Mouse (Mus musculus): ENCODE results near the gene Chst13. TPM values are rescaled to one million over a fixed set of nuclear protein-coding genes. Genes with fewer than 3 reads are reported as not detected.

The Chst13 gene
- polyA plus RNA-seq, 1 experiment from 2014 or later = 0.10 TPM

DNA sequence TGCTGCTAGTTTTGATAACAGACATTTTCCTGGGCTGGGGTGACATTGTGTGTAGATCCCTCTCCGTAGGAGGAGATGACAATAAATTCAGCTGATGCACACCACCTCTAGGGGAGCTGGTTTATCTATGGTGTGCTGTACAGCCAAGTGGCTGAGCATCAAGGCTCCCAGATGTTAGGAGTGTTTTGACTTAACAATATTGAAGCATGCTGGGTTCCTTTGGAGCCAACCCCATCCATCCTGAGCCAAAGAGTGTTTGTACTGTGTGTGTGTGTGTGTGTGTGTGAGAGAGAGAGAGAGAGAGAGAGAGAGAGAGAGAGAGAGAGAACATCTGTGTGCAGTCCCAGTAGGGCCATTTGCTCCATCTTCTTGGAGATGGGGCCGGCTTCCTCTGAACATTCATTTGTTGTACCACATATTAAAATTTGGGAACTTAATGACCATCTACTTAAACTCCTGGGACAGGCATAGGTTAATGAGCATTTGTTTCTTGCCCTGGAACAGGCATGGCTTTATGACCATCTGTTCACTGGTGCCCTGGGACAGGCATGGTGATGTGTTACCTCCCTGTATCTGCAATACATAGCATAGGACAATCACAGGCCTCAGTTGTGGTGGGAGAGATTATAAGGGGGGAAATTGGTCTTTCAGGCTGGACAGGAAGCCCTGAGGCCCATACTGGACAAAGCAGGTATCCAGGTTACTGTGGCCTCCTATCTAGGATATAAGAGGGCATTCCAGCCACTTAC, 7.3 kb downstream of the Chst13 start:
- H3K36me3 ChIP-seq (ENCODE audit: insufficient read depth, low read length) = no peaks in the 10 kb centered on the region
- no peak overlapping the region for H3K9ac ChIP-seq (replicated peaks; ENCODE audit: low read depth)
- no peaks in the 10 kb centered on the region for H3K4me1 ChIP-seq (ENCODE audit: insufficient read depth, low read depth, low read length)
- no peak for TF ChIP-seq EP300 (IDR thresholded peaks at IDR 0.05)
- no peak for TF ChIP-seq CTCF (IDR thresholded peaks at IDR 0.05)
- H3K4me3 ChIP-seq (ENCODE audit: low read depth, low read length) = no peak overlapping the region
- no peak overlapping the region for H3K4me2 ChIP-seq (replicated peaks; ENCODE audit: low read depth, low read length)
- whole genome bisulfite sequencing = 67% methylated on average over 2 of the region's 2 CpGs
- DNase-seq (ENCODE audit: low spot score) (no peak), ATAC-seq (no peak)
- H3K27me3 ChIP-seq (replicated peaks; ENCODE audit: insufficient read depth, low read length) = no peaks in the 10 kb centered on the region
- H3K9me3 ChIP-seq (ENCODE audit: low read length) = no peaks in the 10 kb centered on the region
- no peak overlapping the region for H3K27ac ChIP-seq (ENCODE audit: low read length)

DNA sequence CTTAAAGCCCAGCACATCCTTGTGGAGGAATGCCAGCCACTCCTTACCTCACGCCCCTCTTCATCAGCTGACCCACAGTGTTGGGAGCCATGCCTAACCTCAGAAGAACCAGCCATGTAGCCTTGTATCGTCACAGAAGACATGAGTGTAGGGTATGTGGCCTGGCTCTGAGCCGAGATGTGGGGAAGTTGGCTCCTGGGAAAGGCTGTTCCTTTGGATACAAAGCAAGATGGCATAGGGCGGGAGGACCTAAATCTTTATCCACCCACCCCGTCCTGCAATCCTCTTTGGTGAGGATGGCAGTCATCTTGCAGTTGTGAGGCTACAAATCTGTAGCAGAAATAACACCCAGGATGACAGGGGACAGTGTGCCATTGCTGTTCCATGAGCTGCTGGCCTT, 9.0 kb downstream of the Chst13 start:
- DNase-seq (ENCODE audit: low spot score) (no peak), ATAC-seq (no peak)
- H3K27ac ChIP-seq (ENCODE audit: low read length) = no peak overlapping the region
- H3K27me3 ChIP-seq (replicated peaks; ENCODE audit: insufficient read depth, low read length) = no peaks in the 10 kb centered on the region
- H3K36me3 ChIP-seq (ENCODE audit: insufficient read depth, low read length) = no peaks in the 10 kb centered on the region
- no peaks in the 10 kb centered on the region for H3K4me1 ChIP-seq (ENCODE audit: insufficient read depth, low read depth, low read length)
- no peak overlapping the region for H3K9ac ChIP-seq (replicated peaks; ENCODE audit: low read depth)
- no peak for TF ChIP-seq EP300 (IDR thresholded peaks at IDR 0.05)
- H3K9me3 ChIP-seq (ENCODE audit: low read length) = no peaks in the 10 kb centered on the region
- 70% methylated on average over 5 of the region's 5 CpGs for whole genome bisulfite sequencing
- no peak overlapping the region for H3K4me3 ChIP-seq (ENCODE audit: low read depth, low read length)
- H3K4me2 ChIP-seq (replicated peaks; ENCODE audit: low read depth, low read length) = no peak overlapping the region

- Histone ChIP-seq H3K4me2 (replicated peaks; ENCODE audit: low read depth, low read length) (no peak overlapping the region), H3K27ac (ENCODE audit: low read length) (no peak overlapping the region), H3K9me3 (ENCODE audit: low read length) (no peaks in the 10 kb centered on the region), H3K9ac (replicated peaks; ENCODE audit: low read depth) (no peak overlapping the region), H3K4me3 (ENCODE audit: low read depth, low read length) (no peak overlapping the region), H3K27me3 (replicated peaks; ENCODE audit: insufficient read depth, low read length) (no peaks in the 10 kb centered on the region), H3K36me3 (ENCODE audit: insufficient read depth, low read length) (no peaks in the 10 kb centered on the region), H3K4me1 (ENCODE audit: insufficient read depth, low read depth, low read length) (no peaks in the 10 kb centered on the region)
- WGBS = 81% methylated on average over 87 of the region's 87 CpGs
- DNase-seq (ENCODE audit: low spot score) (no peak), ATAC-seq (no peak)
- TF ChIP-seq CTCF (IDR thresholded peaks at IDR 0.05) (no peak), EP300 (IDR thresholded peaks at IDR 0.05) (no peak)
Observed at GRCm38 (mm10) chr6:90308839-90309778, 15.9 kb downstream of the Chst13 start.

- no peak for TF ChIP-seq CTCF (IDR thresholded peaks at IDR 0.05)
- TF ChIP-seq EP300 (IDR thresholded peaks at IDR 0.05) = no peak
- Histone ChIP-seq H3K9ac (replicated peaks; ENCODE audit: low read depth) (no peak overlapping the region), H3K4me1 (ENCODE audit: insufficient read depth, low read depth, low read length) (no peaks in the 10 kb centered on the region), H3K27me3 (replicated peaks; ENCODE audit: insufficient read depth, low read length) (no peaks in the 10 kb centered on the region), H3K27ac (ENCODE audit: low read length) (no peak overlapping the region), H3K36me3 (ENCODE audit: insufficient read depth, low read length) (no peaks in the 10 kb centered on the region), H3K4me3 (ENCODE audit: low read depth, low read length) (no peak overlapping the region), H3K4me2 (replicated peaks; ENCODE audit: low read depth, low read length) (no peak overlapping the region), H3K9me3 (ENCODE audit: low read length) (no peaks in the 10 kb centered on the region)
- ATAC-seq = no peak
- DNase-seq (ENCODE audit: low spot score) = no peak
- WGBS = 74% methylated on average over 6 of the region's 6 CpGs
Observed at GRCm38 (mm10) chr6:90306315-90306975, 18.5 kb downstream of the Chst13 start.

- Histone ChIP-seq H3K27me3 (replicated peaks; ENCODE audit: insufficient read depth, low read length) (no peaks in the 10 kb centered on the region), H3K4me1 (ENCODE audit: insufficient read depth, low read depth, low read length) (no peaks in the 10 kb centered on the region), H3K4me2 (replicated peaks; ENCODE audit: low read depth, low read length) (no peak within 1 kb of the TSS), H3K27ac (ENCODE audit: low read length) (no peak within 1 kb of the TSS), H3K4me3 (ENCODE audit: low read depth, low read length) (no peak within 1 kb of the TSS), H3K9ac (replicated peaks; ENCODE audit: low read depth) (no peak within 1 kb of the TSS), H3K36me3 (ENCODE audit: insufficient read depth, low read length) (no peaks in the 10 kb centered on the region), H3K9me3 (ENCODE audit: low read length) (no peaks in the 10 kb centered on the region)
- ATAC-seq (no peak), DNase-seq (ENCODE audit: low spot score) (no peak)
- TF ChIP-seq CTCF (IDR thresholded peaks at IDR 0.05) (no peak), EP300 (IDR thresholded peaks at IDR 0.05) (no peak)
- 72% methylated on average over 1 of the region's 1 CpGs for WGBS
Observed at GRCm38 (mm10) chr6:90300919-90301318, 24.1 kb downstream of the Chst13 start, which contains the start of gene BC048671. BC048671 (plus strand) TSS chr6:90301219.

DNA sequence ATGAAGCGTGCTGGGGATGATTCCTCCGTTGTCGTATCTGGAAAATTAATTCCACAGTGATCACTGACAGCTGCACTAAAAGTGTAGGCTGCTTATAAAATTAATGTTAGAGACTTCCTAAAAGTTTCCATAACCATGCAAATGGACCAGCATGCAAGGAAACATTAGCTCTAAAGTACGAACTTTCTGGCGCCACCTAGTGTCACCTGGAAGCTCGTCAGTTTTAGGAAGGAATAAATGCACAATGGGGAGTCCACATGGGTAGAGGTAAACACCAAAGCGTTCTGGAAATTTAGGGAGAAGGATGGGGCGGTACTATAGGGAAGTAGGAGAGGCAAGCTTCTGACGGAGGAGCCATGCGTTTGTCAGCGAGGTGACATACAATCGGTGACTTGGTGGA, 36.7 kb downstream of the Chst13 start:
- H3K4me1 ChIP-seq (ENCODE audit: insufficient read depth, low read depth, low read length) = no peaks in the 10 kb centered on the region
- ATAC-seq = no peak
- H3K9me3 ChIP-seq (ENCODE audit: low read length) = no peaks in the 10 kb centered on the region
- peak; percentile 52 for TF ChIP-seq CTCF (IDR thresholded peaks at IDR 0.05)
- TF ChIP-seq EP300 (IDR thresholded peaks at IDR 0.05) = no peak
- H3K4me3 ChIP-seq (ENCODE audit: low read depth, low read length) = no peak overlapping the region
- no peaks in the 10 kb centered on the region for H3K27me3 ChIP-seq (replicated peaks; ENCODE audit: insufficient read depth, low read length)
- H3K36me3 ChIP-seq (ENCODE audit: insufficient read depth, low read length) = no peaks in the 10 kb centered on the region
- WGBS = 53% methylated on average over 12 of the region's 12 CpGs
- no peak overlapping the region for H3K4me2 ChIP-seq (replicated peaks; ENCODE audit: low read depth, low read length)
- no peak overlapping the region for H3K27ac ChIP-seq (ENCODE audit: low read length)
- H3K9ac ChIP-seq (replicated peaks; ENCODE audit: low read depth) = no peak overlapping the region
- DNase-seq (ENCODE audit: low spot score) = no peak

Other genes with a start within 250 kb of the Chst13 start
- not detected in 2 replicates for gene Vmn1r49, start 246.7 kb downstream of the Chst13 start, polyA plus RNA-seq (2015; fragmentation: Nextera tagmentation; extraction: Ambion mirVana)
- gene Vmn1r50, start 223.8 kb downstream of the Chst13 start, polyA plus RNA-seq (2015; fragmentation: Nextera tagmentation; extraction: Ambion mirVana) = not detected in 2 replicates
- not detected in 2 replicates for gene Vmn1r51, start 202.6 kb downstream of the Chst13 start, polyA plus RNA-seq (2015; fragmentation: Nextera tagmentation; extraction: Ambion mirVana)
- gene Vmn1r52, start 150.4 kb downstream of the Chst13 start, polyA plus RNA-seq (2015; fragmentation: Nextera tagmentation; extraction: Ambion mirVana) = not detected in 2 replicates
- not detected in 2 replicates for gene V1ra8, start 122.4 kb downstream of the Chst13 start, polyA plus RNA-seq (2015; fragmentation: Nextera tagmentation; extraction: Ambion mirVana)
- gene Vmn1r53, start 100.7 kb downstream of the Chst13 start, polyA plus RNA-seq (2015; fragmentation: Nextera tagmentation; extraction: Ambion mirVana) = not detected in 2 replicates
- gene Vmn1r54, start 78.9 kb downstream of the Chst13 start, polyA plus RNA-seq (2015; fragmentation: Nextera tagmentation; extraction: Ambion mirVana) = not detected in 2 replicates
- gene BC048671, start 24.0 kb downstream of the Chst13 start, polyA plus RNA-seq (2015; fragmentation: Nextera tagmentation; extraction: Ambion mirVana) = not detected in 2 replicates
- gene Uroc1, start 8.1 kb upstream of the Chst13 start, polyA plus RNA-seq (2015; fragmentation: Nextera tagmentation; extraction: Ambion mirVana) = not detected in 2 replicates
- gene Zxdc, start 44.3 kb upstream of the Chst13 start, polyA plus RNA-seq (2015; fragmentation: Nextera tagmentation; extraction: Ambion mirVana) = 6.5 and 6.9 TPM in 2 replicates
- 3.9 and 5.2 TPM in 2 replicates for gene Cfap100, start 103.6 kb upstream of the Chst13 start, polyA plus RNA-seq (2015; fragmentation: Nextera tagmentation; extraction: Ambion mirVana)
- 20.0 and 41.4 TPM in 2 replicates for gene Klf15, start 137.4 kb upstream of the Chst13 start, polyA plus RNA-seq (2015; fragmentation: Nextera tagmentation; extraction: Ambion mirVana)
- 4.8 and 5.7 TPM in 2 replicates for gene Aldh1l1, start 161.2 kb upstream of the Chst13 start, polyA plus RNA-seq (2015; fragmentation: Nextera tagmentation; extraction: Ambion mirVana)

Data from lung, postnatal 0 days (tissue).